In the genomic region with DNA sequence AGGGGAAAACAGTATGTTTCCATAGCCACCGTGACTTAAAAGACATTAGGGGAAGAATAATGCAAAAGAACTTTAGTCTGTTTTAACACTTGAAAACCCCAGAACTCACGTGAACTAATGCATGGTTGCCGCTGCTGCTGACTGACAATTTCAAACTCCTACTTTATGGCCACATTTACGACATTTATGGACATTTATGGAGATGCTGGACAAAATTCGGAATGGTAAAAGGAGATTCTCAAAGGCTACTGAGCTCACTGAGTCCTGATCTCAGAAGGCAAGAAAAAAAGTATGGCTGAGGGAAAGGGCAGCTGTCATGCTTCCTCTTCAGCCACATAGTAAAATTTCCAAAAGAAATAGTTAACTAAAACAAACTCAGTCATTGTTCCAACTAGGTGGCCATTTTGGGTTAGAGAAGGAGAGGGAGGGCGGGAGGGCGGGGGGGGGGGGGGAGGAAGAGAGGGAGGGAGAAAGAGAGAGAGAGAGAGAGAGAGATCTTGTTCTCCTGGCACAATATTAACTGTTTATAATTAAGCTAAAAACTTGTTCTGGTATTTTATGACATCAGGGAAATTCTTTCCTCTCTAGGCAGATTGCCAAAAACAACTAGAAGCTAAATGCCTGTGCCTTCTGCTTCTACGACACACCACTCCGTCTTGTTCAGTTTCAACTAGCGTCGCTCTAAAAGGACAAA, we compare ENCODE assay signal across 8 mouse cellular contexts. TPM values are rescaled to one million over a fixed set of nuclear protein-coding genes. Genes with fewer than 3 reads are reported as not detected.
DNase-seq lines count a peak whose midpoint lies in the region; ATAC-seq and TF ChIP-seq lines count a peak whose summit lies in the region.

No protein-coding gene starts in this region.

- 47% methylated on average over 10 of the region's 11 CpGs for WGBS in forebrain, embryonic 12.5 days
- 6% methylated on average over 9 of the region's 11 CpGs for WGBS in intestine, postnatal 0 days

- no peaks in the 10 kb centered on the region for H3K36me3 ChIP-seq in forebrain, embryonic 12.5 days (replicated peaks)
- H3K36me3 ChIP-seq in intestine, postnatal 0 days (ENCODE audit: control insufficient read depth, insufficient read depth), result no peaks in the 10 kb centered on the region

- H3K27ac ChIP-seq in forebrain, embryonic 12.5 days, result no peak overlapping the region
- peak overlapping the region; percentile 55 for H3K27ac ChIP-seq in intestine, postnatal 0 days (ENCODE audit: low read depth, low read length)

- 0 out of 2 replicates have a peak overlapping the region, but pooled peaks have one; percentile 21 for H3K9ac ChIP-seq in forebrain, embryonic 12.5 days
- H3K9ac ChIP-seq in intestine, postnatal 0 days (ENCODE audit: low read depth, low read length), result peak overlapping the region; percentile 45

- H3K4me3 ChIP-seq in forebrain, embryonic 12.5 days (replicated peaks), result peak overlapping the region; percentile 32
- peak overlapping the region; percentile 47 for H3K4me3 ChIP-seq in intestine, postnatal 0 days (ENCODE audit: low read depth, low read length)

- DNase-seq in thymus, postnatal 0 days (ENCODE audit: low spot score), result peak; percentile 33
- DNase-seq in thymus, postnatal 10 days (ENCODE audit: low spot score in 2 of 2), result no peak
- DNase-seq in urinary bladder, postnatal 10 days (ENCODE audit: low spot score), result no peak
- DNase-seq in gastrocnemius, adult 8-10 months (ENCODE audit: low spot score in 2 of 2), result no peak

- peaks cover 16% of the 10 kb centered on the region for H3K4me1 ChIP-seq in forebrain, embryonic 12.5 days
- H3K4me1 ChIP-seq in intestine, postnatal 0 days (replicated peaks; ENCODE audit: control insufficient read depth, insufficient read depth, low read length), result no peaks in the 10 kb centered on the region

- H3K27me3 ChIP-seq in forebrain, embryonic 12.5 days, result no peaks in the 10 kb centered on the region
- H3K27me3 ChIP-seq in intestine, postnatal 0 days (replicated peaks; ENCODE audit: control insufficient read depth, insufficient read depth, low read length), result no peaks in the 10 kb centered on the region

- no peaks in the 10 kb centered on the region for H3K9me3 ChIP-seq in forebrain, embryonic 12.5 days
- no peaks in the 10 kb centered on the region for H3K9me3 ChIP-seq in intestine, postnatal 0 days (ENCODE audit: control insufficient read depth)

- no peak for TF ChIP-seq CTCF in intestine, postnatal 0 days (IDR thresholded peaks at IDR 0.05; ENCODE audit: low read depth)

- H3K4me2 ChIP-seq in forebrain, embryonic 12.5 days, result peak overlapping the region; percentile 46
- H3K4me2 ChIP-seq in intestine, postnatal 0 days (replicated peaks; ENCODE audit: low read depth), result peak overlapping the region; percentile 66

- no peak for ATAC-seq in forebrain, embryonic 12.5 days (ENCODE audit: low FRiP score)
- ATAC-seq in intestine, postnatal 0 days, result 0 out of 2 replicates have a peak, but pooled peaks have one; percentile 41
- ATAC-seq in megakaryocyte, adult 5-6 weeks (ENCODE audit: poor library complexity, severe bottlenecking), result peak; percentile 17
- ATAC-seq in erythroid progenitor cell, adult 5-6 weeks (replicated peaks; ENCODE audit: low FRiP score, poor library complexity, severe bottlenecking), result no peak

RNA-seq across cellular contexts. Expression of a gene that starts 17.7 kb away (rescaled TPM):
- polyA plus RNA-seq in thymus, postnatal 0 days (2015; fragmentation: Nextera tagmentation; extraction: Ambion mirVana), result 35.3 and 37.0 TPM in 2 replicates
- polyA plus RNA-seq in forebrain, embryonic 12.5 days (2016; fragmentation: Nextera tagmentation; extraction: Ambion mirVana), result 26.6 and 28.7 TPM in 2 replicates
- polyA plus RNA-seq in intestine, postnatal 0 days (2015; fragmentation: Nextera tagmentation; extraction: Ambion mirVana), result 17.9 and 20.4 TPM in 2 replicates
- 7.8 and 11.2 TPM in 2 replicates for total RNA-seq in megakaryocyte, adult 5-6 weeks (2015)
- 10.8 and 12.3 TPM in 2 replicates for total RNA-seq in megakaryocyte, adult 5-6 weeks (2017)
- total RNA-seq in erythroid progenitor cell, adult 5-6 weeks (2015; ENCODE audit: low replicate concordance), result 106 and 107 TPM in 2 replicates
- total RNA-seq in erythroid progenitor cell, adult 5-6 weeks (2017; ENCODE audit: low replicate concordance), result 101 and 164 TPM in 2 replicates
- total RNA-seq in gastrocnemius, adult 8-10 months (2022), result 10 to 100 TPM; 43.8 to 67.3 (median 46.9) TPM

RNA-seq across cellular contexts. Expression of a gene that starts 17.8 kb away (rescaled TPM):
- 234 and 249 TPM in 2 replicates for polyA plus RNA-seq in thymus, postnatal 0 days (2015; fragmentation: Nextera tagmentation; extraction: Ambion mirVana)
- polyA plus RNA-seq in forebrain, embryonic 12.5 days (2016; fragmentation: Nextera tagmentation; extraction: Ambion mirVana), result 437 and 443 TPM in 2 replicates
- polyA plus RNA-seq in intestine, postnatal 0 days (2015; fragmentation: Nextera tagmentation; extraction: Ambion mirVana), result 60.6 and 64.8 TPM in 2 replicates
- 74.7 and 84.8 TPM in 2 replicates for total RNA-seq in megakaryocyte, adult 5-6 weeks (2015)
- 135 and 140 TPM in 2 replicates for total RNA-seq in megakaryocyte, adult 5-6 weeks (2017)
- 152 and 157 TPM in 2 replicates for total RNA-seq in erythroid progenitor cell, adult 5-6 weeks (2015; ENCODE audit: low replicate concordance)
- total RNA-seq in erythroid progenitor cell, adult 5-6 weeks (2017; ENCODE audit: low replicate concordance), result 169 and 197 TPM in 2 replicates
- 10 to 100 TPM; 20.1 to 27.7 (median 21.3) TPM for total RNA-seq in gastrocnemius, adult 8-10 months (2022)

RNA-seq across cellular contexts. Expression of a gene that starts 26.4 kb away (rescaled TPM):
- 1.1 and 1.4 TPM in 2 replicates for polyA plus RNA-seq in thymus, postnatal 0 days (2015; fragmentation: Nextera tagmentation; extraction: Ambion mirVana)
- 1.4 and 2.1 TPM in 2 replicates for polyA plus RNA-seq in forebrain, embryonic 12.5 days (2016; fragmentation: Nextera tagmentation; extraction: Ambion mirVana)
- 222 and 243 TPM in 2 replicates for polyA plus RNA-seq in intestine, postnatal 0 days (2015; fragmentation: Nextera tagmentation; extraction: Ambion mirVana)
- total RNA-seq in megakaryocyte, adult 5-6 weeks (2015), result not detected in 2 replicates
- total RNA-seq in megakaryocyte, adult 5-6 weeks (2017), result 0.44 TPM in 1 of 2 replicates, not detected in the other
- not detected in 2 replicates for total RNA-seq in erythroid progenitor cell, adult 5-6 weeks (2015; ENCODE audit: low replicate concordance)
- not detected in 2 replicates for total RNA-seq in erythroid progenitor cell, adult 5-6 weeks (2017; ENCODE audit: low replicate concordance)
- under 1 TPM in 3 of 4 experiments, not detected in 1; 0.36 to 0.70 (median 0.68) TPM for total RNA-seq in gastrocnemius, adult 8-10 months (2022)

Comparison
In these comparisons a context has a peak if more than half of its experiments do, and no peak if none do; other contexts are left out.
1. ATAC-seq: peak in intestine, postnatal 0 days (single experiment) and megakaryocyte, adult 5-6 weeks (single experiment); none in forebrain, embryonic 12.5 days (single experiment) and erythroid progenitor cell, adult 5-6 weeks (single experiment).